Mouse (Mus musculus) ES-E14 (cell line): ENCODE results near the gene Pts. TPM values are rescaled to one million over a fixed set of nuclear protein-coding genes. Genes with fewer than 3 reads are reported as not detected.

Experiments used
- DNase-seq: peaks from one replicate; pipeline ENCODE4 v3.0.0-alpha.2; 2013; ENCODE audit warnings: low read depth, low spot score
- H3K27ac ChIP-seq: 2 replicates; pipeline ENCODE4 v1.5.1; 2012; ENCODE audit warnings: low read depth, mild to moderate bottlenecking, low read length, moderate library complexity, mixed read lengths; ENCODE audit not compliant: poor library complexity, insufficient read depth, severe bottlenecking
- H3K36me3 ChIP-seq: 2 replicates; pipeline ENCODE4 v1.6.1; 2012; ENCODE audit warnings: mild to moderate bottlenecking, low read length, moderate library complexity, mixed read lengths; ENCODE audit not compliant: control insufficient read depth, poor library complexity, insufficient read depth, severe bottlenecking
- H3K4me1 ChIP-seq, 2 experiments: fragments of 150-350 bp in 1 of 2; sonication (generic) in 1 of 2; 2 replicates each; pipeline ENCODE4 v1.6.1; 2012; ENCODE audit warnings: low read length in 2 of 2, mild to moderate bottlenecking in 1 of 2, mixed read lengths in 1 of 2; ENCODE audit not compliant: control insufficient read depth in 2 of 2, insufficient read depth in 2 of 2, poor library complexity in 1 of 2
- H3K4me3 ChIP-seq, 2 experiments: fragments of 150-350 bp in 1 of 2; sonication (generic) in 1 of 2; 2 replicates each; pipeline ENCODE4 v1.5.1; 2012; ENCODE audit warnings: low read length in 2 of 2, low read depth in 1 of 2, mild to moderate bottlenecking in 1 of 2, mixed read lengths in 1 of 2; ENCODE audit not compliant: insufficient read depth in 1 of 2, poor library complexity in 1 of 2, severe bottlenecking in 1 of 2
- H3K9ac ChIP-seq: 2 replicates; pipeline ENCODE4 v1.6.1; 2012; ENCODE audit warnings: low read depth, mild to moderate bottlenecking, low read length, mixed read lengths; ENCODE audit not compliant: poor library complexity, insufficient read depth, severe bottlenecking
- H3K9me3 ChIP-seq: fragments of 150-350 bp; sonication (generic); 2 replicates; pipeline ENCODE4 v1.6.1; 2012; ENCODE audit warnings: low read depth, mild to moderate bottlenecking, low read length; ENCODE audit not compliant: control insufficient read depth, insufficient read depth
- CHD2 ChIP-seq: IDR thresholded peaks from 2 replicates; pipeline ENCODE4 v1.6.1; 2014; ENCODE audit warnings: mild to moderate bottlenecking, low read depth, low read length, inconsistent platforms
- HCFC1 ChIP-seq: IDR thresholded peaks from 2 replicates; pipeline ENCODE4 v1.6.1; 2012; ENCODE audit warnings: low read length, inconsistent platforms, borderline replicate concordance; ENCODE audit not compliant: insufficient read depth
- MAFK ChIP-seq: IDR thresholded peaks from 2 replicates; pipeline ENCODE4 v1.6.1; 2014; ENCODE audit warnings: mild to moderate bottlenecking, low read depth, low read length, inconsistent platforms; ENCODE audit not compliant: insufficient read depth
- ZC3H11A ChIP-seq: IDR thresholded peaks from 2 replicates; pipeline ENCODE4 v1.6.1; 2012; ENCODE audit warnings: low read depth, mild to moderate bottlenecking, inconsistent platforms, low read length, borderline replicate concordance
- ZNF384 ChIP-seq: IDR thresholded peaks from 2 replicates; pipeline ENCODE4 v1.6.1; 2012; ENCODE audit warnings: low read depth, low read length, inconsistent platforms
- in situ Hi-C, 2 experiments: fragments of 600-800 bp; cut with MboI; formaldehyde crosslinking; loops; one replicate each; pipeline ENCODE4 v1.15.1; 2025; ENCODE audit warnings: low sequenced_read_pairs in 2 of 2, inconsistent platforms in 1 of 2; ENCODE audit not compliant: unreplicated experiment in 2 of 2
- total RNA-seq: library from RNA; depleted of rRNA; stranded (reverse); fragments of 300-350 nt; gene quantifications from 2 replicates; pipeline ENCODE4 v1.2.3, GENCODE M21; 2012

Pts gene
- total RNA-seq, 1 experiment = 6.8 TPM

DNA sequence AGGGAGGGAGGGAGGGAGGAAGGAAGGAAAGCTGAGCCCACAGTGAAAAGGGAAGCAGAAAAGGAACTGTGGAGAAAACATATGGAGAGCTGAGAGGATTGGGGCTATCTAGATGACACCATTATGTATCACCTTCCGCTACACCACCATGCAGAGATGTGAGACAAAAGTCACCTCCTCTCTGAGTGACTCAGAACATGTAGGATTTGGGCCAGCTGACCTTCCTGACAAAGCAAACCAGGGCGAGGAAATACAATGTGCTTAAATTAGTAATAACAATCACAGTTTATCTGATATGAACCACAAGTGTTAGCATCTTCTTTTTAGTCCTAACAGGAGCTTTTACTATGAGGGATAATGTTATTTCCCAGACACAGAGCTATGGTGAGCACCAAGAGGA, 31.0 kb downstream of the Pts start:
- TF ChIP-seq MAFK (no peak), ZNF384 (no peak), CHD2 (no peak), HCFC1 (no peak), ZC3H11A (no peak)
- H3K9ac ChIP-seq = no peak overlapping the region
- no peaks in the 10 kb centered on the region; the same call in 1 of the 2 replicates for H3K36me3 ChIP-seq
- H3K27ac ChIP-seq = no peak overlapping the region
- no peaks in the 10 kb centered on the region for H3K9me3 ChIP-seq
- no peak overlapping the region for H3K4me3 ChIP-seq
- in situ Hi-C loops = no loop called here
- no peak for DNase-seq
- H3K4me1 ChIP-seq = peaks cover 6 to 24% of the 10 kb centered on the region in 2 experiments; a peak in 3 of 4 replicates

DNA sequence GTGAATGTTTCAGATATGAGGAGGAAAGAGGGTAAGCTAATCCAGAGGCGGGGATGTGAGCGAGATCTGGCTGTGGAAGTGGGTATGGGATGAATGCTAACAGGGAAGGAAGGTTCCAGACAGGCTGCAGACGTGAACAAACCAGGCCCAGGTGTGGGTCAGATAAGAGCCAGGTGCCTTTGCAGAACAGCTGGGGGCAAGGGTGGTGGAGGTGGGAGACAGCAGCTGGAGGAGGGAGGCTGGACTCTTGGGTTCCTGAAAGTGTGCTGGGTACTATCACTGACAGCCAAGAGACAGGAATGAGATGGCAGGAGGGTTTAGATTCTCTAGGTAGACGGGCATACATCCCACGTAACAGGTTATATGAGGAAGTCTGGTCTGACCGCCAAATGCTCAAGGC, 31.4 kb downstream of the Pts start:
- Histone ChIP-seq H3K36me3 (no peaks in the 10 kb centered on the region; the same call in 1 of the 2 replicates), H3K27ac (no peak overlapping the region), H3K4me1 (peaks cover 6 to 24% of the 10 kb centered on the region in 2 experiments; a peak in 3 of 4 replicates), H3K9ac (no peak overlapping the region), H3K4me3 (no peak overlapping the region), H3K9me3 (no peaks in the 10 kb centered on the region)
- TF ChIP-seq ZNF384 (no peak), CHD2 (no peak), HCFC1 (no peak), MAFK (no peak), ZC3H11A (no peak)
- DNase-seq = no peak
- in situ Hi-C loops = no loop called here

- no peak overlapping the region for H3K4me3 ChIP-seq
- H3K27ac ChIP-seq = no peak overlapping the region
- H3K36me3 ChIP-seq = no peaks in the 10 kb centered on the region; the same call in 1 of the 2 replicates
- 0 out of 2 replicates have a peak overlapping the region, but pooled peaks have one; percentile 26 for H3K9ac ChIP-seq
- DNase-seq = no peak
- in situ Hi-C loops = no loop called here
- no peaks in the 10 kb centered on the region for H3K9me3 ChIP-seq
- H3K4me1 ChIP-seq = peaks cover 9 to 26% of the 10 kb centered on the region in 2 experiments; a peak in 3 of 4 replicates
- TF ChIP-seq CHD2 = no peak
- TF ChIP-seq ZC3H11A = no peak
- TF ChIP-seq ZNF384 = no peak
- no peak for TF ChIP-seq HCFC1
- TF ChIP-seq MAFK = no peak
Measured at GRCm38 (mm10) chr9:50496546-50496945, 32.0 kb downstream of the Pts start.

GRCm38 (mm10) chr9:50496151-50496505, 32.4 kb downstream of the Pts start:
- no peak for DNase-seq
- in situ Hi-C loops = no loop called here
- peak overlapping the region; percentile 29; the same call in 1 of the 2 replicates for H3K9ac ChIP-seq
- peak overlapping the region; percentile 15 to 46; a peak in 3 of 4 replicates for H3K4me3 ChIP-seq
- no peak for TF ChIP-seq ZC3H11A
- TF ChIP-seq MAFK = no peak
- TF ChIP-seq ZNF384 = no peak
- TF ChIP-seq CHD2 = no peak
- no peak for TF ChIP-seq HCFC1
- H3K4me1 ChIP-seq = peaks cover 11 to 26% of the 10 kb centered on the region in 2 experiments; a peak in 3 of 4 replicates
- no peak overlapping the region for H3K27ac ChIP-seq
- no peaks in the 10 kb centered on the region for H3K9me3 ChIP-seq
- H3K36me3 ChIP-seq = no peaks in the 10 kb centered on the region; the same call in 1 of the 2 replicates
